Mouse (Mus musculus) E14TG2a.4 (cell line): ENCODE results near the gene Ctnna3.
A peak's percentile ranks its signal among the peaks of the same experiment; 100 is the strongest.
"Not testable (repeated sequence)": the region's sequence is repeated elsewhere in the genome, so short reads cannot be mapped to it uniquely, and the experiment has no call there.

Source experiments
- H3K27me3 ChIP-seq: 2 replicates; pipeline ENCODE4 v1.6.1; 2014; ENCODE audit warnings: low read length, control low read depth; ENCODE audit not compliant: insufficient read depth
- H3K36me3 ChIP-seq: 2 replicates; pipeline ENCODE4 v1.6.1; 2014; ENCODE audit warnings: low read length, control low read depth; ENCODE audit not compliant: insufficient read depth
- H3K4me1 ChIP-seq: replicated peaks from 2 replicates; pipeline ENCODE4 v1.6.1; 2014; ENCODE audit warnings: low read depth, low read length, control low read depth
- H3K4me3 ChIP-seq: replicated peaks from 2 replicates; pipeline ENCODE4 v1.5.1; 2014; ENCODE audit warnings: mild to moderate bottlenecking, low read length
- H3K9me3 ChIP-seq: 2 replicates; pipeline ENCODE4 v1.6.1; 2014; ENCODE audit warnings: low read length, control low read depth
- CTCF ChIP-seq: conservative IDR thresholded peaks from 2 replicates; pipeline ENCODE4 v1.5.1; 2014; ENCODE audit warnings: low read length
- NANOG ChIP-seq: IDR thresholded peaks from 2 replicates; pipeline ENCODE4 v1.6.1; 2014; ENCODE audit warnings: borderline replicate concordance, low read length, mixed read lengths
- POU5F1 ChIP-seq: IDR thresholded peaks from 2 replicates; pipeline ENCODE4 v1.6.1; 2014; ENCODE audit warnings: low read length, borderline replicate concordance

Gene Ctnna3

GRCm38 (mm10) chr10:64736616-64737015, 1306.7 kb downstream of the Ctnna3 start:
- no peak overlapping the region for H3K4me3 ChIP-seq
- TF ChIP-seq POU5F1 (no peak), NANOG (peak; percentile 69; the same call in 1 of the 2 replicates)
- peaks cover 3% of the 10 kb centered on the region for H3K4me1 ChIP-seq
- H3K27me3 ChIP-seq = 0 out of 2 replicates have a peak, but pooled peaks cover 3% of the 10 kb centered on the region
- no peaks in the 10 kb centered on the region for H3K9me3 ChIP-seq
- H3K36me3 ChIP-seq = no peaks in the 10 kb centered on the region

GRCm38 (mm10) chr10:64741721-64742120, 1311.8 kb downstream of the Ctnna3 start:
- H3K4me3 ChIP-seq, H3K36me3 ChIP-seq, H3K27me3 ChIP-seq, H3K9me3 ChIP-seq: not testable (repeated sequence)
- peaks cover 13% of the 10 kb centered on the region; the same call in 1 of the 2 replicates for H3K4me1 ChIP-seq

GRCm38 (mm10) chr10:64744099-64744498, 1314.2 kb downstream of the Ctnna3 start:
- not testable (repeated sequence) for H3K36me3 ChIP-seq, H3K4me3 ChIP-seq, H3K27me3 ChIP-seq, H3K9me3 ChIP-seq
- H3K4me1 ChIP-seq = peaks cover 10% of the 10 kb centered on the region; the same call in 1 of the 2 replicates

- Histone ChIP-seq H3K4me3 (no peak overlapping the region), H3K9me3 (no peaks in the 10 kb centered on the region), H3K4me1 (peaks cover 2% of the 10 kb centered on the region; the same call in 1 of the 2 replicates), H3K36me3 (no peaks in the 10 kb centered on the region), H3K27me3 (no peaks in the 10 kb centered on the region)
- no peak for TF ChIP-seq CTCF
- no peak for TF ChIP-seq POU5F1
- TF ChIP-seq NANOG = no peak
Observed at GRCm38 (mm10) chr10:64748651-64749050, 1318.8 kb downstream of the Ctnna3 start.

- Histone ChIP-seq H3K4me3 (no peak overlapping the region), H3K4me1 (no peaks in the 10 kb centered on the region), H3K27me3 (no peaks in the 10 kb centered on the region), H3K9me3 (no peaks in the 10 kb centered on the region), H3K36me3 (no peaks in the 10 kb centered on the region)
- TF ChIP-seq POU5F1 (no peak), NANOG (no peak), CTCF (peak; percentile 44)
Observed at GRCm38 (mm10) chr10:64750791-64751190, 1320.9 kb downstream of the Ctnna3 start.

GRCm38 (mm10) chr10:64836315-64836714, 1406.4 kb downstream of the Ctnna3 start:
- H3K9me3 ChIP-seq = no peaks in the 10 kb centered on the region
- no peaks in the 10 kb centered on the region for H3K4me1 ChIP-seq
- H3K4me3 ChIP-seq = no peak overlapping the region
- no peaks in the 10 kb centered on the region for H3K27me3 ChIP-seq
- no peak for TF ChIP-seq NANOG
- no peak for TF ChIP-seq CTCF
- TF ChIP-seq POU5F1 = no peak
- H3K36me3 ChIP-seq = no peaks in the 10 kb centered on the region

- TF ChIP-seq NANOG (no peak), POU5F1 (no peak), CTCF (peak; percentile 24; the same call in 1 of the 2 replicates)
- no peaks in the 10 kb centered on the region for H3K36me3 ChIP-seq
- no peak overlapping the region for H3K4me3 ChIP-seq
- H3K4me1 ChIP-seq = no peaks in the 10 kb centered on the region
- no peaks in the 10 kb centered on the region for H3K27me3 ChIP-seq
- H3K9me3 ChIP-seq = no peaks in the 10 kb centered on the region
Observed at GRCm38 (mm10) chr10:64861439-64861838, 1431.5 kb downstream of the Ctnna3 start.

- TF ChIP-seq POU5F1 = no peak
- no peak for TF ChIP-seq CTCF
- H3K4me3 ChIP-seq = no peak overlapping the region
- no peaks in the 10 kb centered on the region; the same call in 1 of the 2 replicates for H3K9me3 ChIP-seq
- 0 out of 2 replicates have a peak, but pooled peaks cover 6% of the 10 kb centered on the region for H3K4me1 ChIP-seq
- H3K27me3 ChIP-seq = no peaks in the 10 kb centered on the region
- H3K36me3 ChIP-seq = no peaks in the 10 kb centered on the region
Observed at GRCm38 (mm10) chr10:64870888-64871287, 1441.0 kb downstream of the Ctnna3 start.

- no peaks in the 10 kb centered on the region for H3K27me3 ChIP-seq
- no peaks in the 10 kb centered on the region for H3K4me1 ChIP-seq
- no peaks in the 10 kb centered on the region for H3K36me3 ChIP-seq
- no peak for TF ChIP-seq POU5F1
- no peak for TF ChIP-seq CTCF
- no peak for TF ChIP-seq NANOG
- H3K4me3 ChIP-seq = no peak overlapping the region
- H3K9me3 ChIP-seq = no peaks in the 10 kb centered on the region
Observed at GRCm38 (mm10) chr10:64876506-64876905, 1446.6 kb downstream of the Ctnna3 start.

GRCm38 (mm10) chr10:64879860-64880259, 1450.0 kb downstream of the Ctnna3 start:
- TF ChIP-seq NANOG (no peak), CTCF (no peak), POU5F1 (no peak)

More at GRCm38 (mm10) chr10:64879860-64880259, 1450.0 kb downstream of the Ctnna3 start:
- H3K9me3 ChIP-seq = no peaks in the 10 kb centered on the region
- H3K4me1 ChIP-seq = no peaks in the 10 kb centered on the region
- no peaks in the 10 kb centered on the region for H3K36me3 ChIP-seq
- H3K27me3 ChIP-seq = no peaks in the 10 kb centered on the region
- no peak overlapping the region for H3K4me3 ChIP-seq
